In genomic region chr7:110787310-110787709, GRCm38 (mm10) we compare ENCODE assay signal across 10 mouse cellular contexts. TPM values are rescaled to one million over a fixed set of nuclear protein-coding genes. Genes with fewer than 3 reads are reported as not detected.
DNase-seq lines count a peak whose midpoint lies in the region; ATAC-seq and TF ChIP-seq lines count a peak whose summit lies in the region.
"Had no signal": no experiment of that assay in that cellular context is flagged by ENCODE, and none has a peak within 500 bp of the region (broad histone marks: within the 10 kb centered on the region; RNA-seq: fewer than 3 reads in every experiment).

No protein-coding gene starts in this region.

- no peak for TF ChIP-seq POLR2A in heart, adult 2 months (IDR thresholded peaks at IDR 0.05; ENCODE audit: insufficient read depth, low read depth, low read length)

- peak overlapping the region; percentile 27; the same call in 1 of the 2 replicates for H3K9ac ChIP-seq in heart, adult 2 months (ENCODE audit: low read depth, low read length)
- H3K9ac ChIP-seq in midbrain, embryonic 15.5 days = no peak overlapping the region
- H3K9ac ChIP-seq: forebrain, embryonic 15.5 days had no signal

- H3K4me3 ChIP-seq in heart, adult 2 months = no peak overlapping the region
- H3K4me3 ChIP-seq in heart, embryonic 10.5 days = no peak overlapping the region
- H3K4me3 ChIP-seq in brown adipose tissue, adult 24 weeks (ENCODE audit: insufficient read depth, low read depth, low read length) = no peak overlapping the region
- H3K4me3 ChIP-seq in midbrain, embryonic 15.5 days = no peak overlapping the region
- H3K4me3 ChIP-seq: embryonic facial prominence, embryonic 10.5 days; forebrain, embryonic 15.5 days had no signal

- H3K79me2 ChIP-seq in heart, adult 2 months (replicated peaks; ENCODE audit: control insufficient read depth, insufficient read depth, low read length) = no peaks in the 10 kb centered on the region

- TF ChIP-seq CTCF in heart, adult 2 months (IDR thresholded peaks at IDR 0.05) = no peak

- no peak for ATAC-seq in midbrain, embryonic 15.5 days (replicated peaks)
- ATAC-seq: forebrain, embryonic 15.5 days had no signal

- peaks cover 14% of the 10 kb centered on the region for H3K36me3 ChIP-seq in heart, adult 2 months (ENCODE audit: control insufficient read depth, insufficient read depth, low read length)
- H3K36me3 ChIP-seq in heart, embryonic 10.5 days = no peaks in the 10 kb centered on the region
- no peaks in the 10 kb centered on the region for H3K36me3 ChIP-seq in midbrain, embryonic 15.5 days (replicated peaks)
- H3K36me3 ChIP-seq: embryonic facial prominence, embryonic 10.5 days; forebrain, embryonic 15.5 days had no signal

- intact Hi-C loops in heart, adult 2 months (cut with DNase I) = no loop called here

- peak; percentile 51 to 68 for DNase-seq in heart, adult 2 months
- no peak for DNase-seq in heart, embryonic 10.5 days (ENCODE audit: low spot score)
- peak; percentile 70 for DNase-seq in kidney, adult 9 months
- peak; percentile 83 for DNase-seq in lung, postnatal 25 days (ENCODE audit: low spot score)
- DNase-seq in cerebellum, adult 18-20 months = no peak
- DNase-seq: cerebellum, adult 11-12 months had no signal

- no peaks in the 10 kb centered on the region for H3K9me3 ChIP-seq in heart, embryonic 10.5 days
- no peaks in the 10 kb centered on the region for H3K9me3 ChIP-seq in midbrain, embryonic 15.5 days
- H3K9me3 ChIP-seq: embryonic facial prominence, embryonic 10.5 days; forebrain, embryonic 15.5 days had no signal

- no peaks in the 10 kb centered on the region for H3K27me3 ChIP-seq in heart, adult 2 months (ENCODE audit: control insufficient read depth, insufficient read depth, low read length)
- 0 out of 2 replicates have a peak, but pooled peaks cover 3% of the 10 kb centered on the region for H3K27me3 ChIP-seq in heart, embryonic 10.5 days (ENCODE audit: insufficient read depth, poor library complexity, severe bottlenecking)
- no peaks in the 10 kb centered on the region; the same call in 1 of the 2 replicates for H3K27me3 ChIP-seq in midbrain, embryonic 15.5 days (replicated peaks)
- H3K27me3 ChIP-seq: forebrain, embryonic 15.5 days had no signal

- no peak for TF ChIP-seq EP300 in heart, adult 2 months (IDR thresholded peaks at IDR 0.05; ENCODE audit: insufficient read depth, low read depth, low read length)

- 34% methylated on average over 6 of the region's 6 CpGs for WGBS in heart, adult 2 months
- WGBS in heart, embryonic 10.5 days = 70% methylated on average over 6 of the region's 6 CpGs
- 70% methylated on average over 6 of the region's 6 CpGs for WGBS in midbrain, embryonic 15.5 days

- no peak overlapping the region for H3K4me2 ChIP-seq in midbrain, embryonic 15.5 days
- H3K4me2 ChIP-seq: forebrain, embryonic 15.5 days had no signal

- H3K4me1 ChIP-seq in heart, adult 2 months (ENCODE audit: control insufficient read depth, insufficient read depth, low read length) = peaks cover 24% of the 10 kb centered on the region
- H3K4me1 ChIP-seq in heart, embryonic 10.5 days = peaks cover 21% of the 10 kb centered on the region
- peaks cover 40% of the 10 kb centered on the region for H3K4me1 ChIP-seq in brown adipose tissue, adult 24 weeks (ENCODE audit: control insufficient read depth, insufficient read depth, insufficient read length, low read length)
- H3K4me1 ChIP-seq in midbrain, embryonic 15.5 days = no peaks in the 10 kb centered on the region

- H3K27ac ChIP-seq in heart, adult 2 months = peak overlapping the region; percentile 41
- H3K27ac ChIP-seq in heart, embryonic 10.5 days = no peak overlapping the region
- peak overlapping the region; percentile 88 for H3K27ac ChIP-seq in brown adipose tissue, adult 24 weeks (replicated peaks; ENCODE audit: low read depth, low read length)
- H3K27ac ChIP-seq in midbrain, embryonic 15.5 days = no peak overlapping the region
- H3K27ac ChIP-seq: embryonic facial prominence, embryonic 10.5 days; forebrain, embryonic 15.5 days had no signal

RNA-seq across cellular contexts. Expression of gene Ampd3, which starts 19.3 kb away (rescaled TPM):
- total RNA-seq in heart, adult 2 months (2021) = 10 to 100 TPM; 38.9 to 43.6 TPM
- polyA plus RNA-seq in heart, adult 2 months (2012; rRNA removed) = 29.9 and 40.4 TPM in 2 replicates
- polyA plus RNA-seq in heart, embryonic 10.5 days (2016; fragmentation: Nextera tagmentation; extraction: Ambion mirVana) = 4.9 and 5.7 TPM in 2 replicates
- 22.4 and 30.0 TPM in 2 replicates for polyA plus RNA-seq in brown adipose tissue, adult 24 weeks (2012; ENCODE audit: insufficient read depth, insufficient read length, missing spikeins)
- polyA plus RNA-seq in midbrain, embryonic 15.5 days (2015; fragmentation: Nextera tagmentation; extraction: Ambion mirVana) = 9.7 and 10.1 TPM in 2 replicates

RNA-seq across cellular contexts. Expression of gene Rnf141, which starts 56.9 kb away (rescaled TPM):
- 10 to 100 TPM; 33.2 to 36.4 TPM for total RNA-seq in heart, adult 2 months (2021)
- 19.4 and 44.3 TPM in 2 replicates for polyA plus RNA-seq in heart, adult 2 months (2012; rRNA removed)
- 29.3 and 31.6 TPM in 2 replicates for polyA plus RNA-seq in heart, embryonic 10.5 days (2016; fragmentation: Nextera tagmentation; extraction: Ambion mirVana)
- polyA plus RNA-seq in brown adipose tissue, adult 24 weeks (2012; ENCODE audit: insufficient read depth, insufficient read length, missing spikeins) = 35.2 and 35.6 TPM in 2 replicates
- 30.7 and 35.5 TPM in 2 replicates for polyA plus RNA-seq in midbrain, embryonic 15.5 days (2015; fragmentation: Nextera tagmentation; extraction: Ambion mirVana)

Comparison
In these comparisons a context has a peak if more than half of its experiments do, and no peak if none do; other contexts are left out.
1. DNase-seq: peak in heart, adult 2 months (2 of 2), kidney, adult 9 months (single experiment) and lung, postnatal 25 days (single experiment); none in heart, embryonic 10.5 days (single experiment) and cerebellum, adult 18-20 months (0 of 2).
2. H3K27ac ChIP-seq: peak in heart, adult 2 months (single experiment) and brown adipose tissue, adult 24 weeks (single experiment); none in heart, embryonic 10.5 days (single experiment) and midbrain, embryonic 15.5 days (single experiment).